Mouse (Mus musculus): ENCODE data around the gene Surf1. TPM values are rescaled to one million over a fixed set of nuclear protein-coding genes. Genes with fewer than 3 reads are reported as not detected.
A peak's percentile ranks its signal among the peaks of the same experiment; 100 is the strongest.

Surf1 gene
- polyA plus RNA-seq, 1 experiment from 2014 or later, result 58.1 TPM

- Histone ChIP-seq H3K9ac (peak overlapping the region; percentile 87), H3K36me3 (peaks cover 70% of the 10 kb centered on the region), H3K4me2 (replicated peaks) (peak overlapping the region; percentile 98), H3K4me1 (peaks cover 45% of the 10 kb centered on the region), H3K4me3 (peak overlapping the region; percentile 68), H3K27me3 (no peaks in the 10 kb centered on the region), H3K9me3 (no peaks in the 10 kb centered on the region), H3K27ac (peak overlapping the region; percentile 69; the same call in 1 of the 2 replicates)
- WGBS, result 2% methylated on average over 13 of the region's 13 CpGs
- no peak for ATAC-seq (ENCODE audit: low FRiP score, low read depth)
Observed at GRCm38 (mm10) chr2:26916738-26917137, 408 bp upstream of the Surf1 start.

DNA sequence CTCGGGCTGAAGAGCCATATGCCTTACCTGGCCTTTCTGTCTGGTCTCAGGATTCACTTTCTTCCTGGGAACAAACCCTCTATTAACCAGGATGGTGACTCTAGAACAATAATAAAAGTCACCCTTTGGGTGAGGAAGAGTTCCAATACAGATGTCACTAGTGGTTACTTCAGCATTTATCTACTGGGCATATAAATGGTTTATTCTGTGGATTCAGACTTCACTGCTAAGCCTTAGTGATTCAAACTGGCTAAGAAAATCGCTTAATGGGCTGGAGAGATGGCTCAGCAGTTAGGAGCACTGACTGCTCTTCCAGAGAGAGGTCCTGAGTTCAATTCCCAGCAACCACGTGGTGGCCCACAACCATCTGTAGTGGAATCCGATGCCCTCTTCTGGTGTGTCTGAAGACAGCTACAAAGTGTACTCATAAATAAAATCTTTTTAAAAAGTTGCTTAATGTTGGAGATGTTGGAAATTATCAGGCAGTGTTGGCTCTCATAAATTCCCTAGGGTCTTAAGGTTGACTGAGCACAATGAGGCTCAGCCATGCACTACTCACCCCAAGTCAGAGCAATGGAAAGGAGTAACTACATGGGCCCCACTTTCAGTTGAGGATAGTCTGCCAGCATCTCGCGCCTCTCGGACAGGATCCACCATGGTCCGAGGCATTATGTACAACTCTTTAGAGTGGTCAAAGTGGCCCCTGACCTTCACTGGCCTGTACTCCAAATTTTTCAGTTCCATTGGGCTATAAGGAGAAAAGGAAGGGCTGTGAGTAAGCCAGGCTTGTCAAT, 2.0 kb downstream of the Surf1 start:
- 55% methylated on average over 8 of the region's 8 CpGs for WGBS
- peak overlapping the region; percentile 68; the same call in 1 of the 2 replicates for H3K4me3 ChIP-seq

GRCm38 (mm10) chr2:26913416-26914147, 2.7 kb downstream of the Surf1 start:
- H3K27ac ChIP-seq, result no peak overlapping the region
- H3K9ac ChIP-seq, result no peak overlapping the region
- H3K9me3 ChIP-seq, result no peaks in the 10 kb centered on the region
- no peak for ATAC-seq (ENCODE audit: low FRiP score, low read depth)
- no peak overlapping the region for H3K4me3 ChIP-seq
- no peaks in the 10 kb centered on the region for H3K27me3 ChIP-seq
- H3K4me2 ChIP-seq (replicated peaks), result no peak overlapping the region
- peaks cover 44% of the 10 kb centered on the region for H3K36me3 ChIP-seq
- WGBS, result 83% methylated on average over 17 of the region's 17 CpGs
- H3K4me1 ChIP-seq, result peaks cover 59% of the 10 kb centered on the region

More for the DNA sequence above, 2.0 kb downstream of the Surf1 start:
- Histone ChIP-seq H3K36me3 (peaks cover 50% of the 10 kb centered on the region), H3K4me1 (peaks cover 51% of the 10 kb centered on the region), H3K9ac (no peak overlapping the region), H3K27ac (no peak overlapping the region), H3K4me2 (replicated peaks) (peak overlapping the region; percentile 98), H3K9me3 (no peaks in the 10 kb centered on the region), H3K27me3 (no peaks in the 10 kb centered on the region)
- no peak for ATAC-seq (ENCODE audit: low FRiP score, low read depth)

DNA sequence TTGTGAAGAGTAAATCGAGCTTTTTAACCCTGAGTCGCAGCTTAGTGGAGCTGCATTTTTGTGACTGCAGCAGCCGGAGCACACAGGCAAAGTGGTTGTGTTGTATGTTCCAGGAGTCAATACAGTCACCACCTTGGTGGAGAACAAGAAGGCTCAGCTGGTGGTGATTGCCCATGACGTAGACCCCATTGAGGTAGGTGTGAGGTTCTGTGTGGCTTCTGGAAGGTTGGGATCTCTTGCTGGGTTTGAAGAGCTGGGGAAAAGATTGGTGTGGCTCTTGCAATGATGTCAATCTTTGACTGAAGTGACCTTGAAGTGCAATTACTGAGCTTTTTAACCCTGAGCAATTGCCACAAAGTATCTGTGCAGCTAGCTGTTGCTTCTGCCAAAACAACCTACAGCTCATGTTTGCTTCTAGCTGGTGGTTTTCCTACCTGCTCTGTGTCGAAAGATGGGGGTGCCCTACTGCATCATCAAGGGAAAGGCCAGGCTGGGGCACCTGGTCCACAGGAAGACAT, 4.0 kb downstream of the Surf1 start:
- H3K27me3 ChIP-seq, result no peaks in the 10 kb centered on the region
- H3K9ac ChIP-seq, result peak overlapping the region; percentile 100
- ATAC-seq (ENCODE audit: low FRiP score, low read depth), result no peak
- peak overlapping the region; percentile 100 for H3K4me2 ChIP-seq (replicated peaks)
- H3K36me3 ChIP-seq, result peaks cover 47% of the 10 kb centered on the region
- H3K4me1 ChIP-seq, result peaks cover 53% of the 10 kb centered on the region
- no peak overlapping the region for H3K27ac ChIP-seq
- 66% methylated on average over 5 of the region's 5 CpGs for WGBS
- H3K9me3 ChIP-seq, result no peaks in the 10 kb centered on the region
- H3K4me3 ChIP-seq, result peak overlapping the region; percentile 91

GRCm38 (mm10) chr2:26910994-26911765, 5.2 kb downstream of the Surf1 start:
- ATAC-seq (ENCODE audit: low FRiP score, low read depth), result peak; percentile 41
- H3K27me3 ChIP-seq, result no peaks in the 10 kb centered on the region
- peak overlapping the region; percentile 93 for H3K27ac ChIP-seq
- H3K4me1 ChIP-seq, result peaks cover 45% of the 10 kb centered on the region
- H3K4me3 ChIP-seq, result peak overlapping the region; percentile 91
- peak overlapping the region; percentile 100 for H3K9ac ChIP-seq
- under 1% methylated on average over 37 of the region's 37 CpGs for WGBS
- peaks cover 59% of the 10 kb centered on the region for H3K36me3 ChIP-seq
- H3K4me2 ChIP-seq (replicated peaks), result peak overlapping the region; percentile 100
- no peaks in the 10 kb centered on the region for H3K9me3 ChIP-seq

DNA sequence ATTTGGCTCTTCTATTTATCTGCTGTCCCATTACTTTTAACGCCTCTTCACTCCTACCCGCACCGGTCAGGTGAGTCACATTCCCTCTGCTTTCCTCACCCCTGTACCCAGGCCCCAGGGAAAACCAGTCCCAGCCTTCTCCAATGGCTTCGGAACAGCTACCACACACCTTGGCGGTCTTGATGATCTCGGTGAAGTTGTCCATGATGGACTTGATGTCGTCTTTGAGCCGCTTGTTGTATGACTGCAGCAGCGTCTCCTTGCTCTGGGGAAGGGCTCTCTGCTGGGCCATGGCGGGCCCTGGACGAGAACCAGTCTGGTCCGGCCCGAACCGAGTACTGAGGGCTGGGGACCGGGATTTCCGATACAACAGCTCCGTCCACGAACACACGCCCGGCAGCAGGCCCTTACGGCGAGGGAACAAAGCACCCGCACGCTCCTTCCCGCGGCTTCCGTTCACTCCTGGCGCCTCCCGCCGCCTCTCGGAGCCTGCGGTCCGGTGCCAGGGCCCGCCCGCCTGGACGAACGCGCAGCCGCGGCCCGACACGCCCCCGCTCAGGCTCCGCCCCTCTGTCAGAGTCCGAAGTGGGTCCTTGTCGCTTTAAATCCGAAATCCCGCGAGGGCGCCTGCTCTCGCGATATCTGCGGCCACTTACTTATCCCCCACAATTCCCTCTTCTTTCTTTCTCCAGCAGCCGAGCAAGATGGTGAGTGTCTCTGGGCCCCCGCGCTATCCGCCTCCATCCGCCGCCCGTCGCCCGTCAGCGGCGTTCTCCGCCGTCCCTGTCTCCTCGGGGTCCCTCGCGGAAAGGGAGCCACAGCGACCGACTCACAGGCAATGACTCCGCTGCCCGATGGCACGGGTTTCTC, 6.0 kb downstream of the Surf1 start, which contains the start of the genes Med22 and Rpl7a:
TSS of gene Med22 (minus strand) at position 554 of the 870 bp plus-strand sequence.
TSS of gene Rpl7a (plus strand) at position 641 of the 870 bp plus-strand sequence.
- ATAC-seq (ENCODE audit: low FRiP score, low read depth), result peak; percentile 91
- H3K36me3 ChIP-seq, result peaks cover 67% of the 10 kb centered on the region
- peak within 1 kb of the TSS; percentile 100 for H3K4me2 ChIP-seq (replicated peaks)
- H3K9ac ChIP-seq, result peak within 1 kb of the TSS; percentile 100
- H3K4me1 ChIP-seq, result peaks cover 40% of the 10 kb centered on the region
- under 1% methylated on average over 74 of the region's 74 CpGs for WGBS
- H3K27me3 ChIP-seq, result no peaks in the 10 kb centered on the region
- H3K4me3 ChIP-seq, result peak within 1 kb of the TSS; percentile 91
- H3K9me3 ChIP-seq, result no peaks in the 10 kb centered on the region
- peak within 1 kb of the TSS; percentile 93 for H3K27ac ChIP-seq

- no peaks in the 10 kb centered on the region for H3K27me3 ChIP-seq
- peak overlapping the region; percentile 72 for H3K4me2 ChIP-seq (replicated peaks)
- peak overlapping the region; percentile 88 for H3K9ac ChIP-seq
- H3K36me3 ChIP-seq, result peaks cover 74% of the 10 kb centered on the region
- no peaks in the 10 kb centered on the region for H3K9me3 ChIP-seq
- no peak for ATAC-seq (ENCODE audit: low FRiP score, low read depth)
- 0 out of 2 replicates have a peak overlapping the region, but pooled peaks have one; percentile 80 for H3K27ac ChIP-seq
- H3K4me1 ChIP-seq, result peaks cover 31% of the 10 kb centered on the region
- peak overlapping the region; percentile 91 for H3K4me3 ChIP-seq
Observed at GRCm38 (mm10) chr2:26909387-26909784, 6.9 kb downstream of the Surf1 start.

GRCm38 (mm10) chr2:26908710-26909386, 7.5 kb downstream of the Surf1 start:
- H3K27me3 ChIP-seq, result no peaks in the 10 kb centered on the region
- peak overlapping the region; percentile 72 for H3K4me2 ChIP-seq (replicated peaks)
- ATAC-seq (ENCODE audit: low FRiP score, low read depth), result no peak
- H3K9ac ChIP-seq, result peak overlapping the region; percentile 88
- H3K4me3 ChIP-seq, result peak overlapping the region; percentile 91
- peaks cover 71% of the 10 kb centered on the region for H3K36me3 ChIP-seq
- H3K27ac ChIP-seq, result no peak overlapping the region
- WGBS, result 90% methylated on average over 18 of the region's 18 CpGs
- no peaks in the 10 kb centered on the region for H3K9me3 ChIP-seq
- H3K4me1 ChIP-seq, result peaks cover 34% of the 10 kb centered on the region

DNA sequence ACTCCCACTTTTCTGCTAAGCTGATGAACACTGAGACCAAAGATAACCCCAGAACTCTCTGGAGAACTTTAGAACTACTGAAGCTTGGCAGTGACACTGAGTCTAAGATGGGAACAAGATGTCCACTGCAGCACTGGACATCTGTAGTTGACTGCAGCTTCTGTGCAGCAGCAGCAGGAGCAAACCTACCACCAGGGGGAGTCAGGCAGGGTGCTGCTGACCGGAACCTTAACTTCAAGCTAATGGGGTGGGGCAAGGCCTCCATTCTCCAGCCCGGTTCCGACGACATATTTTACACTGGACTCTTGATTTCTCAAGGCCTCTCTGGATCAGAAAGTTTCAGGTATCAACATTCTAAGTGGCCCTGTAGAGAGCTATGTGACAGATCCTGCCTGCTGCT, 9.2 kb downstream of the Surf1 start:
- WGBS, result 55% methylated on average over 4 of the region's 4 CpGs
- peaks cover 36% of the 10 kb centered on the region for H3K4me1 ChIP-seq
- no peak overlapping the region for H3K4me3 ChIP-seq
- H3K4me2 ChIP-seq (replicated peaks), result no peak overlapping the region
- no peaks in the 10 kb centered on the region for H3K27me3 ChIP-seq
- no peaks in the 10 kb centered on the region for H3K9me3 ChIP-seq
- peaks cover 53% of the 10 kb centered on the region for H3K36me3 ChIP-seq
- H3K27ac ChIP-seq, result no peak overlapping the region
- ATAC-seq (ENCODE audit: low FRiP score, low read depth), result no peak
- H3K9ac ChIP-seq, result no peak overlapping the region

DNA sequence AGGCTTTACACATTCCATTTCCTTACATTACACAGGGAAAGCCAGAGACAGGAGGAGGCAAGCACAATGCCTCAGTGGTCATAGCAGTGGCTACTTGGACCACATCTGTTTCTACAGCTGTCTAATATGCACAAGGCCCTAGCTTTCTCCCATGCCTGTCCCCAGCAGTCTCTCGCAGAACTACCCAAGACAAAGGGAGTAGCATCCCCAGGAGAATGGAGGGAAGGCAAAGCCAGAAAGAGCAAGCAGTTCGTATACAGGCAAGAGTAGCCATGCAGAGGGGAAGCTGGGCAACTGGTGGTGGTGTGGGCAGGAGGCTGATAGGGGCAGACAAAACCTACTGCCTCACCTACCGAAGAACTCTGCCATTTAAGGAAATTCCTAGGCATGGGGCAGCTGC, 9.9 kb downstream of the Surf1 start:
- Histone ChIP-seq H3K4me2 (replicated peaks) (no peak overlapping the region), H3K9ac (no peak overlapping the region; the same call in 1 of the 2 replicates), H3K27me3 (no peaks in the 10 kb centered on the region), H3K4me3 (no peak overlapping the region), H3K4me1 (peaks cover 37% of the 10 kb centered on the region), H3K27ac (no peak overlapping the region), H3K36me3 (peaks cover 47% of the 10 kb centered on the region), H3K9me3 (no peaks in the 10 kb centered on the region)
- no peak for ATAC-seq (ENCODE audit: low FRiP score, low read depth)
- WGBS, result 93% methylated on average over 3 of the region's 3 CpGs

Measured in limb, embryonic 13.5 days (tissue).